Mouse (Mus musculus) regulatory T cell (primary cell): ENCODE measurements around the gene Sorl1.

Experiments
- in situ Hi-C: fragments of 300-600 bp; cut with MboI, MseI; formaldehyde crosslinking; loops from one replicate; pipeline ENCODE4 v1.15.1; 2025; ENCODE audit warnings: high pct_unique_total_duplicates

Sorl1 gene

DNA sequence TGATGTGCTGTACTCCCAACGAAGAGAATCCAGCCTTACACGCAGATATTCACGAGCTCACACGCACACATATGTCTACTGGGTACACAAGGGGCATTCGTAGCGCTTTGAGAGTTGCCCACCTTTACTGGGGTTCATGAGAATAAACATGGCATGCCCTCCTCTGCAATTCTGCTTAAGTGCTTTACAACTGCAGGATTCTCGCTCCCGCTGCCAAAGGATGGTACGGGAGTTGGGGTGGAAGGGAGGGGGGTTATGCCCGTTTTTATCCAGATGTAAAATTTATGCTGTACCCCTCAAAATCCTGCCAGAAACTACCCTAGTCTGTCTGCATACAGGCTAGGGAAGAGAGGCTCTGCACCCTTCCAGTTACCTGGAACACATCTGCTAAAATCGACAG lies 893 bp downstream of the Sorl1 start:
- in situ Hi-C loops: no loop called here

DNA sequence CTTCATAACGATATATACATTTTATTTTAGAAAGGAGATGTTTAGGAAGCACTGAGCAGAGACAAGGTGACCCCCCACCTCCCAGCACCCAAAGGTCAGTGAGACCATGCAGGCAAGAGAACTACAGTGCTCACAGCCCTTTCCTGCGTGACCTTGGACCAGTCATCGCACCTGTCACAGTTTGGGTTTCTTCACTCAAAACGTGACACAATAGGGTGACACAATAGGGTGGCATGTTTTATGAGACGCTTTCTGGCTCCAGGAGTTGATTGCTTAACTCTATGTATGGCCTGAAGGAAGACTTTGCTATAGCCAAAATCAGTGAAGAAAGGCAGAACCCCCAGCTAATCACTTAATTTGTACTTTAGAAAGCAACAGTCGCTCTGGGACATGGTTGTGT lies 1.7 kb downstream of the Sorl1 start:
- in situ Hi-C loops: no loop called here

DNA sequence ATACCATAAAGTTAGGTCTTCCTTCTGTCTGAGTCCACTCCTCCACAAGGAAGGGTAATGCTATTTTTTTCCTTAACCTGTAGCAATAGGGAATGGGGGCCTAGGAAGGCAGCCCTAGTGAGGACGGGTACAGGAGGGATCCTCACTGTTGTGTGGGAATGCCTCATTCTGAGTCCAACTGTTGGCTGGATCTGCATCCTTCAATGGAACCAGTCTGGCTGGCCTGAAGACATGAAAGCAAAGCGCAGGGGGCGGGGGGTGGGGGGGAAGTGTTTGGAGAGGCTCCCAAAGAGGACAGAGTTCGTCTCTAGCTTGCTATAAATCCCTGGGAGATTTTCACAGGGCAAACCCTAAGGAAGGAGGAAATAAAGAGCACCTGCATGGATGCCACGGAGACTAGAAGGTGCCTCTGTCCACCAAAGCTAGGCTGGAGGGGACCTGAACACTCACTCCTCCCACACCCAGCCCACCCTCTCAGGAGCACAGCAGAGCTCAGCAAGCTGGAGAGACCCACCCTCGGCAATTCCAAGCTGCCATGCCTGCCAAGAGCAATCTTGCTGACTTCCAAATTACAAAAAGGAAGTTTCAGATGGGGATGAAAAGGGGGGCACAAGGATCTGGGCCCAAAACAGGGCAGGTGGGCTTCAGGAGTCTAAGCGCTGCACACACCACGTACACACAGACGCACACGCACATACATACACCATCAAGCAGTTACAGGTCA lies 2.3 kb downstream of the Sorl1 start:
- in situ Hi-C loops: no loop called here

DNA sequence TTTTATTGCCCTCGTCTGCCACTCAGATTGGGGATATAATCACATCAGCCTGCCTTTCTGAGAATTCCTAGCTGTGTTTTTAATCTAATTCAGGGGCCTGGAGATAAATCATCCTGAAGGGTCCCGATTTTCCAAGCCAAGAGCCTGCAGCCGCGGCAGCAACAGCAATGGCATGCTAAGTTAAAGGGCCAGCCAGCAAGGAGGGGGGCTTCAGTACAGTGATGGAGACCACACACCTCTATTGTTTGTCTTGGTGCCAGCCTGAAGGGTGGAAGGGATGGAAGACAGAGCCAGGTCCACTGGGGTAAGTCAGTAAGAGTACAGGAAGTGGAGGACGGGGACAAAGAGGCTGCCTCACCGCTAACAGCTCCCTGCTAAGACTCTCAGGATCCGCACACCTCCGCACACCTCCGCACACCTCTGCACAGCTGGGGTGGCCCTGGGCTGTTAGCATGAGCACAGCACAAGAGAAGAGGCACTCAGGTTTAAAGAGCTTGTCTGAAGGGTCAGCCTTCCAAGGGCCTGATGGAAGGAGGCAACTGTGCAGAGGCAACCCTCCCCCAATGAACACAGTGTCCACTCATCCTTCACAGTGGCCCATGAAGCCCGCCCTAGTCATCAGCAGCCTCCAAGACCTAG lies 7.6 kb downstream of the Sorl1 start:
- in situ Hi-C loops: no loop called here

DNA sequence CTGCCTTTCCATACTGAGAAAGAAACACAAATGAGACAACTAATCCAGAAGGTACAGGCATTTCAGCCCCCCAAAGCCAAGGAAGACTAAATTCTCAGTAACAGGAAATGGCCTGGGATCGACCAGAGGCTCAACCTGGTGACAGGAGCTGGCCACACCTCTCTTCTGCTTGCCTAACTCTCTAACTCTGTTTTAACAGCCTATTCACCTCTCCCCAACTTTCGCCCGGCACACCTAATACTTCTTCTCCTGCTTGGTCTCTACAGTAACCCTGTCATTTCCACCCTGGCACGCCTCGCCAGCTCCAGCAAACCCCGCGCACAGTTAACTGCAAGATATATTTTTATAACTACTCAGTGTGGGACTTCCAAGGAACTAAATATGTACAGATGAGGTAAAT lies 9.0 kb downstream of the Sorl1 start:
- in situ Hi-C loops: no loop called here

DNA sequence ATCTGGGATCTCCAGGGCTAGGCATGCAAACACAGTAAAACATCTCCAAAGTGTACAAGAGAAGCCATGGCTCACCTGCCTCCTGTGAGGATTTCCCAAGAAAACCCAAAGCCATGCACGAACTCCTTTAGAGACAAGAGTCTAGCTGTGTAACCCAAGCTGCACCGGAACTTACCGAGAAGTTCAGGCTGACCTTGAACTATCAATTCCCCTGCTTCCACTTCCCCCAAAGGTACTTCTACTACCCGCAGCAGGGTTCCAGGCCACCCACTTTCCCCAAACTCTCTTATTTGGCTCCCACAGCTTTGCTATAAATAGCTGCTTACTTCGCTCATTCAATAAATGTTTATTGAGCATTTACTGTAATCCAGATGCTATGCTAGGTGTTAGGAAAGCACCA lies 10.8 kb downstream of the Sorl1 start:
- in situ Hi-C loops: no loop called here

DNA sequence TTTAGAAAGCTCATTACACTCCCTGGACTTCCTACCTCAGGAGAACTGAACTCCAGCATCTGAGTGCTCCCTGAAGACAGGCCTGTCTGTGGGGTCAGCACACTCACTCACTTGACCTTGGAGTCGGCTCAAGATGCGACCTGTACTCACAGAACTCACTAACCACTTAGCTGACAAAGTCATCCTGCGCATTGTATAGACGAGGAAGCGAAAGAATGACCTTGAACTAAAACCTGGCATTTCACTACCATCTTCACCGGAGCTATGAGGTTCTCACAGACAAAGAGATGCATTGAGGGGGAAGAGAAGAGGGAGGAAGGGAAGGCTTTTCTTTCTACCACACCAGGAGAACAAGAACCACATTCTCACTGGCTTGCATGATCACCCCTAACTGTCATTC lies 11.4 kb downstream of the Sorl1 start:
- in situ Hi-C loops: no loop called here

DNA sequence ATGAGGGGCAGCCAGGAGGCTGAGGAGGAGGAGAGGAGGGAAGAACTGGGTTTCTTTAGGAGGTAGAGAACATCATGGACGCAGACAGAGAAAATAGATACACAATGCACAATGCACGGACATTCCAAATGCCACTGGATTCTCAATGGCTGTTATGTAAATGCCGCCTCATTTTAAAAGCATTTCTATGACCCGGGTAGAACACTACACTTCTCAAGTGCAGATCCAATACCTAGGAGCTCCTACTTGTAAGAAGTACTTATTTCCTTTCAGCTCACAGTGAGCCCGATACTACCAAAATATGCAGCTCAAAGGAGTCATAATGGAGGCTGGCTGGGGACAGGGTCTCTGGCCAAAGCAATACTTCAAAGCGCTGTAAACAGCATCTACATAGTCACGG lies 12.8 kb downstream of the Sorl1 start:
- in situ Hi-C loops: no loop called here

DNA sequence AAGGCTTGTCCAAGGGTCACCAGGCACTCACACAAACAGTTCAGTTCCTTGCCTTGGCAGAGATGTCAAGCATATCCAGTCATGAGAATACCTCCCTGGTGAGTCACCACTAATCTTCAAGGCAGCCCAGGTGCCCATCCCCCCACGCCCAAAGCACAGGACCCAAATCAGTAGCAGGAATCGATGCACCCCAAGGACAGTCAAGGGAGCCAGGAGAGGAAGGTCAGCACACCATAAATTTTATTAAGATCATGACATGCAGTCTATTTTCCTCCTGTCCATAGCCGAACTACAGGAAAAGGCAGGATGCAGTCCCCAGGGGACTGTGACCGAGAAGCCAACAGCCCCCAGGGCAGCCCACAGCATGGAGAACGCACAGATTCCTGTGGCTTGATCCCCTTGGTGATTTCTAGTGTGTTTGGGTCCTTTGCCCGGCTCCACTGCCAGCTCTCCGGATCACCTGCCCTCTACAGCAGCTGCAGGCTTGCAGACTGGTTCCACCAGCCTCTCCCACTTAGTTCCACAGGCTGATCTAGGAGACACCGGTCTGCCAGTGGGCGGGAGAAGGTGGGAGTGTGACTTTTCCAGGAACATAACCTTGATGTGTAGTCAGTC lies 14.2 kb downstream of the Sorl1 start:
- in situ Hi-C loops: loop anchor here (5.0 kb wide), 1 partner anchor 78 kb away; no protein-coding TSS in a partner anchor

DNA sequence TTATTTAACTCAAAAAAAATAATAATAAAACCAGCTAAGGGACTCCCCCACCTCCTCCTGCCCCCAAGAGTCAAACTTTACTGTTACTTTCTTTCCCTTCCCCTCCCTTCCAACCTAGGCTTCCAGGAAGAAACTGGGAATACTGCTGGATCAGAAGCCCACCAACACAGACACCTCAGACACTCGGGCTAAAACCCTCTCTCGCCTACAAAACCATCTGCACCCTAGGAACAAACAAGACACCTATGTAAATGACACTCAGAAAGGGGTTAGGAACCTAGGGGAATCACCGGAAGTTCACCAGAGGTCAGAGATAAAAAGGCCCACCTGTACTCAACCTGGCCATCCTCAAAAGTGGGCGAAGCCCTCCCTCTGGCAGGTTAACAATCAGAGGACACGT lies 15.0 kb downstream of the Sorl1 start:
- in situ Hi-C loops: loop anchor here (5.0 kb wide), 1 partner anchor 77 kb away; no protein-coding TSS in a partner anchor

DNA sequence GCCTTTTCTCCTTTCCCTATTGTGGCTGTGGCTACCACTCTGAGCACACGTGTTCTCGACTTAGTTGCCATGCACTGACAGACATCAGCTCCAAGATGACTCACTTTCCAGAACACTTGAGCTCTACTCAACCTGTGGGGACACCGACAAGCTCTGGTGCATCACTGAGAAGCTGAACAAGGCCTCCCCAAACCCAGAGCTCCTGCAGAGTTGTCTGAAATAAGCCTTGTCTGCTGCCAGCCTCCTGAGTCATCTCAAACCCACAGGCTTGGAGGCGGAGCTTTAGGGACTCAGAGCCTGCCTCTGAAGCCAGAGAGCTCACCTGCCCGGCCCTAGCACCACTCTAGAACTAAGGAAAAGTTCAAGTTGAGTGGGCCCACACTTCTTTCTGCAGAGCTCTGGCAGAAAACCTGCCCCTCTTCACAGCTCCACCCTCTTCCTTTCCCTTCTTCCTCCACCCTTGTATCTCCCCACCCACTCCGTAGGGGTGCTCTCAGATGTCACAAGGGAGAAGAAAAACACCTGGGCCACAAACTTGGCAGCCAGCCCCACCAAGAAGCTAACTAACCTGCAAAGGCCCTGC lies 15.6 kb downstream of the Sorl1 start:
- in situ Hi-C loops: loop anchor here (5.0 kb wide), 1 partner anchor 76 kb away; no protein-coding TSS in a partner anchor

DNA sequence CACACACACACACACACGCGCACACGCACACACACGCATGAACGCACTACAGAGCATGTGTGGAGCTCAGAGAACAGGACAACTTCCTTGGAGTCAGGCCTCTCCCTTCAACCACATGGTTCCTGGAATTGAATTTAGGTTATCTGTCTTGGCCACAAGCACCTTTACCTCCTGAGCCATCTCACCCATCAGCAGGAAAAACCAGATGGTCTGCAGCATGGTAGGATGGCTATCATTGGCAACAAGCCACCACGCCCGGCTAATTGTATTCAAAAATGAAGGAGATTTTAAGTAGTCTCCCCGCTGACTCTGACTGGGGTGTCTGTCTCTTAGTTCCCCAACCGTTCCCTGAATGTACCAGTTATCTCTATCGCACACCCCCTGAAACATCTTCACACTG lies 17.0 kb downstream of the Sorl1 start:
- in situ Hi-C loops: loop anchor here (5.0 kb wide), 1 partner anchor 75 kb away; no protein-coding TSS in a partner anchor

DNA sequence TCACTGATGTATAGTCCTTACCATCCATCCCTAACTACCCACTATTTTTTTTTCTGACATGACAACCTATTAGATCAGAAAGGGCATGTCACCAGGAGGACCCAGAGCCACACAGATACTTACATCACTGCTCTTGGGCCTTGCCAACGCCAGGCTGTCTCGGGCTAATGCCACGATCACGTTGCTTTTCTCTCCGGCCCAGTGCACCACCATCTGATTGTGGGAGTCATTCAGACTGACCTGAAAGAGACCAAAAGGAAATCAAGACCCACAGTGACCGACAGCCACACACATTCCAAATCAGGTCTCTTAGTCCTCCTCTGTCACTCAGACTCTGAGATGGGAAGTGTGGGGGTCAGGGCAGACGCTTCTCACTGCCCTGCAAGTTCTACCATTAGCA lies 17.8 kb downstream of the Sorl1 start:
- in situ Hi-C loops: loop anchor here (5.0 kb wide), 1 partner anchor 74 kb away; no protein-coding TSS in a partner anchor

DNA sequence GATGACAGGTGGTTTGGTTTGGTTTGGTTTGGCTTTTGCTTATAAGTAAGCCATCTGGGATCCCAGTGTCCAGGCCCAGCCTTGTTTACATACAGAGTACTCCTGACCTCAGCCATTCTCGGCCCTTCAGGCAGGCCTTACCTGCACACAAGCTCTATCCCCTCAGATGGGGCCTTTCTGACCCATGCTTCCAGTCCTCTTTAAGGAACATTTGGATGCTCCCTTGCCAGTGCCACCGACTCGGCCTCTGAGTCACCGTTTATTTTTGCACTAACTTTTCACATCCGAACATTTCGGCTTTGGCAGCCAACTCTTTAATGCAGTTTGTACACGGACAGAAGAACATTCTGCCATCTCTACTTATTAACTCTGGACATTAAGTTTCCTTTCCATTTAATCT lies 20.6 kb downstream of the Sorl1 start:
- in situ Hi-C loops: no loop called here

DNA sequence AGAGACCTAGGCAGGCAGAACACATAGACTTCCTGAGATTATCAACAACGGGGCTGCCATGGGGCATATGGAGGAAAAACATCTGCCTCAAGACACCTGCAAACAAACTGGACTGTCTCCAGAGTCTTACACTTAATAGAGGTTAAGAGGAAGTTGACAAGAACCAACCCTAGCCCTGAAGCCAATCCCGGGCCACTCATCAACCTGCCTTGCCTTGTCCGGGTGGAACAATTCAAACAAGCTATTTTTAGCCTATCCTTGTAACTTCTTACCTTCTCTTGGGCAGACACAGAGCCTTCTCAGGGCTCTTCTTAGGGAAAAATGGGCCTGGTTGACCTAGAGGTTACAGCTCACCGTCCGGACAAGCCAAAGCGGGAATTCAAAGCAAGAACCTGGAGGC lies 22.1 kb downstream of the Sorl1 start:
- in situ Hi-C loops: no loop called here

DNA sequence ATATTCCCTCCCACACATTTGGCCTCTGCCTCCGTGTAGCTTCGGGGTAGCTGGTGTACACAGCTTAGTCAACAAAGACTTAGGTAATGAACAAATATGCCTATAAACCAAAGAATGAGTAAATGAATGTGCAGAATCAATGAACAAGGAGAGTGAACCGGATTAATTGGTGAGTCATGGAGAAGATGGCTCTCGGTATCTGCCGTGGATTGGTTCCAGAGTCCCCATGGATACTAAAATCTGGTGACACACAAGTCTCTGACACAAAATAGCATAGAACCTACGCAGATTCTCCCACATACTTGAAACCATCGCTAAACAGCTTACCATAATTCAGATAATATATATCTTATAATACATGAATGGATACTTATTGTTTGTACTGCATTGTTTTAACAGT lies 22.8 kb downstream of the Sorl1 start:
- in situ Hi-C loops: no loop called here

DNA sequence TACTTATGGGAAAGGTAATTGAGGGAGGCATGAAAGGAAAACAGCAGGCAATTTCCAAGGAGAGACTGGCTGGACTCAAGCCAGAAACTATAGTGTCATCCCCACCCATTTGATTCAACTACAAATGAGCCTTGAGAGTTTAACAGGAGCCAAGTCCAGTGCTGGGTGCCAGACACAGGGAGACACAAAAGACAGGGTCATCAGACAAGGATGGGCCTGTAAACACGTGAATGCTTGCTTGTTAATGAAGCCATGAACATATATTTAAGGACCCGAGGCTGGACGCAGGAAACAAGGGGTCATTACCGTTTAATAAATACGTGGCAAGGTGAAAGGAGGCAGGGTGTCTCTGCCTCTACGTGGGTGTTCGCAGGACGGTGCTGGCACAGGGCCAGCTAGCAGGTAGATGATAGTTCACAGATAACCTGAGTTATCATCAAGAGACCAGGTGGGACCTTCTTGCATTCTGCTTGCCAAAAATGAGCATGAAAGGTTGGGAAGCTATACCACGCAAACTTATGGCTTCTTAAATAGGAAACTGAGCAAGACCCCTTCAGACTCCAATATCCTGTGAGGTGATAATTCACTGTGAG lies 23.4 kb downstream of the Sorl1 start:
- in situ Hi-C loops: no loop called here

DNA sequence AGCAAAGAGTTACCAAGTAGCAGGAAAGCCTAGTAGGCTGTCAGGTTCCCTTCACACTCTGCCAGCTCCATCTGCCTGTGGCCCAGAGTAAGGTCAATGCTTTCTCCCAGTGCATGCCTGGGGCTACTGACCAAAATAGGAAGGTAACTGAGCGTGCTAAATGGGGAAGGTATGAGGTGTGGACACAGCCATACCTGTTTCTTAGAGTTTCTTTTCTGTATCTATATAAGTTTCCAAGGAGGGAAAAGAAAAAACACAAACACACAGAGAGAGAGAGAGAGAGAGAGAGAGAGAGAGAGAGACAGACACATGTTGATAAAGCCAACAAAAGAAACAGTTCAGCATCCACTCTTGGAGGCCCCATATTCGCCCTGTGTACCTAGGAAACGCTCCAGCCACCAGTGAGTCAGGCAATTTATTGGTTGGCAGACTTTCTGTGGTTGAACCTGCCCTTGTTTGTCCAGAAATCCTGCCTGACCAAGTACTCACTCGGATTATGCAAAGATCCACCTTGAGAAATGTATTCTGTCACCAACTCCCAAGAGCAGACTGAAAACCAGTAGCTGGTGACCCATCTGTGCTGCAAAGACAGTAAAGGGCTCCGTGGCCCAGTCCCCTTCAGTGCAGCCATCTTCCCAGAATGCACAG lies 25.5 kb downstream of the Sorl1 start:
- in situ Hi-C loops: no loop called here

DNA sequence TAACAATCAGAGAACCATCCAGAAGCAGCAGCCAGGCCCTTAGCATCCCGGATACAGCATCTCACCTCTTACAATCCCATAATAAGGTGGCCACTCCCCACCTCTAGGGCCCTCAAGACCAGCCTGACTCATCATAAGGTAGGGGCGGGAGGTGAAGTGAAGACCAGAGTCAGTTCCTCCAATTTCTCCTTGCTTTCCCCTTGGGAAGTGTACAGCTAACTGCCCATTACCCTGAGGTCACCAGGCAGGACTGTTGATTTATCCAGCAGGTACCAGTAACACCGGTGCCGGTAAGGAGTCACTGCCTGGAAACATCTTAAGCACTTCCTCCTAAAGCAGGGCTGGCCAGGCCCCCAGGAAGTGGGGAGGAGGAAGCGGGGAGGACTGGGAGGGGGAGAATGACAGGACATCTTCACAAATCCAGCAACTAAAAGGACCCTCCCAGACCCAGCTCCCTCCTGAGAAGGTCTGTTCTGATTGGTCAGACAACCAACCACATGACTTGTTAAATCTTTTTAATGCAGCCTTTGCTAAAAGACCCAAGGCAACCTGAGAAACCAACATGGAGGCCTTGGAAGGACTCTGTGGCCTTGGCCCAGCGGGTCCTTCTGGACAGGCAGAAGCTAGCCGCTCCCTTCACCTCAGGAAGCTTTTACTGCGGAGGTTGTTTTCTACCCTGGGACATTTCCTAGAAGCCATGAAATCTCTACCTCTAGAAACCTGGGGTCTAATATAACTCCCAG lies 26.2 kb downstream of the Sorl1 start:
- in situ Hi-C loops: no loop called here

DNA sequence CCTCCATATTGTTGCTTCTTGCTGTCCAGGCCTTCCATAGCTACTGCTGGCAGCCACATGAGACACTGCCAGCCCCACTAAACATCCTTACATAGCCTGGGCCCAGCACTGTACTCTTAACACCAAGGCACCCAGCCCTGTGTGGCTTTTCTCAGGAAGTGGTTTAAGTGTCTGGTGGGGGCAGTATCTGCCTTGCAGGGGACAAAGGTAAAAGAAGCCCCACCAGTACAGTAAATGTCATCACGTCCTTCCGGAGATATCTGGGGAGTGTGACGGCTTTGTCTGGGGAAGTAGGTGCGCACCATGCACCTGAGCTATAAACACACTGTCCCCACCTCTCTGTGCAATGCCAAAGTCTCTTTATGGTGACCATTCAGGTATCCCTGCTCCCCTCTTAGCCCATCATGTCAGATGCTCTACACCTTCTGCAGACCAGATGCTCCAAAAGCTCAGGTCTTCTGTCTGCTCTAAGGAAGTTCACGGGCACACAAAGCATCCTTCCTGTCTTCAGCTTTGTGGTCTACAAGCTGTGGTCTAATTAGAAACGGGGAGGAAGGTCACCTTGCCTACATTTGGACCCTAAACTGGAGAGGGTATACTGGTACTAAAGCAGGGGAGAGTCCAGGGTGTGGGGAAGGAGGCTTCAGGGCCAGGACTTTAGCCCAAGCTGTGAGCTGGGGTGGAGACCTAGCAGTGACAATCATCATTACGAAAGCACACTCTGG lies 26.9 kb downstream of the Sorl1 start:
- in situ Hi-C loops: no loop called here
